Mouse (Mus musculus) kidney, adult 2 months (tissue): ENCODE measurements around the gene Mrgprg.

Source experiments
- CTCF ChIP-seq: fragments of 200-500 bp; conservative IDR thresholded peaks from 2 replicates; pipeline ENCODE4 v1.5.1; 2011; ENCODE audit warnings: low read depth, mild to moderate bottlenecking, control low read depth, low read length, moderate library complexity, mixed read lengths; ENCODE audit not compliant: insufficient read depth, insufficient read length
- POLR2A ChIP-seq: fragments of 200-500 bp; IDR thresholded peaks from one replicate; pipeline ENCODE4 v1.6.1; 2011; ENCODE audit warnings: low read depth, low read length, control low read depth

GRCm38 (mm10) chr7:143768267-143768666 is 1.5 kb upstream of the Mrgprg start:
- TF ChIP-seq CTCF = no peak
- no peak for TF ChIP-seq POLR2A
